Mouse (Mus musculus) forebrain, embryonic 16.5 days (tissue): Measurements from ENCODE around the gene Sf3b1. TPM values are rescaled to one million over a fixed set of nuclear protein-coding genes. Genes with fewer than 3 reads are reported as not detected.
A peak's percentile ranks its signal among the peaks of the same experiment; 100 is the strongest.

Experiments
- ATAC-seq: fragments of 200-750 bp; cut with Nextera tagmentation; 2 replicates; pipeline ENCODE4 v1.8.0; 2017; ENCODE audit warnings: mild to moderate bottlenecking, moderate library complexity
- H3K27ac ChIP-seq: fragments of 300-500 bp; sonication (generic); 2 replicates; pipeline ENCODE4 v1.5.1; 2014; ENCODE audit warnings: low read length, control low read depth
- H3K27me3 ChIP-seq: fragments of 300-500 bp; sonication (generic); replicated peaks from 2 replicates; pipeline ENCODE4 v1.6.1; 2014; ENCODE audit warnings: low read length; ENCODE audit not compliant: control insufficient read depth, insufficient read depth
- H3K36me3 ChIP-seq: fragments of 300-500 bp; sonication (generic); 2 replicates; pipeline ENCODE4 v1.6.1; 2014; ENCODE audit not compliant: control insufficient read depth, insufficient read depth
- H3K4me1 ChIP-seq: fragments of 300-500 bp; sonication (generic); replicated peaks from 2 replicates; pipeline ENCODE4 v1.6.1; 2014; ENCODE audit warnings: low read length; ENCODE audit not compliant: control insufficient read depth, insufficient read depth
- H3K4me2 ChIP-seq: fragments of 300-500 bp; sonication (generic); 2 replicates; pipeline ENCODE4 v1.6.1; 2014; ENCODE audit warnings: mild to moderate bottlenecking, low read length, control low read depth
- H3K4me3 ChIP-seq: fragments of 300-500 bp; sonication (generic); replicated peaks from 2 replicates; pipeline ENCODE4 v1.5.1; 2014; ENCODE audit warnings: mild to moderate bottlenecking, low read length, control low read depth
- H3K9ac ChIP-seq: fragments of 300-500 bp; sonication (generic); replicated peaks from 2 replicates; pipeline ENCODE4 v1.6.1; 2014; ENCODE audit warnings: low read depth, low read length, control low read depth
- H3K9me3 ChIP-seq: fragments of 300-500 bp; sonication (generic); 2 replicates; pipeline ENCODE4 v1.6.1; 2016; ENCODE audit warnings: low read length; ENCODE audit not compliant: control insufficient read depth
- WGBS: fragments of 180-500 bp; shearing (Covaris S2); extraction: QIAGEN DNeasy Blood & Tissue Kit; methylation state at CpG from one replicate; pipeline ENCODE4 v1.1.7; 2014; 5-methylcytosine and 5-hydroxymethylcytosine counted together
- polyA plus RNA-seq: library from polyadenylated mRNA; unstranded; fragments of >200 nt; fragmentation: Nextera tagmentation; extraction: Ambion mirVana; gene quantifications from 2 replicates; pipeline ENCODE4 v1.2.1, GENCODE M21; 2015

Gene Sf3b1
- polyA plus RNA-seq, 1 experiment from 2014 or later, result 379 TPM

GRCm38 (mm10) chr1:55031026-55031779 is 3.9 kb upstream of the Sf3b1 start:
- no peak for ATAC-seq
- H3K4me3 ChIP-seq, result no peak overlapping the region
- H3K9ac ChIP-seq, result no peak overlapping the region
- no peaks in the 10 kb centered on the region for H3K9me3 ChIP-seq
- no peak overlapping the region for H3K27ac ChIP-seq
- H3K4me2 ChIP-seq, result no peak overlapping the region
- no peaks in the 10 kb centered on the region for H3K27me3 ChIP-seq
- peaks cover under 1% of the 10 kb centered on the region; the same call in 1 of the 2 replicates for H3K4me1 ChIP-seq
- no peaks in the 10 kb centered on the region for H3K36me3 ChIP-seq

- WGBS, result 76% methylated on average over 4 of the region's 4 CpGs
- Histone ChIP-seq H3K4me1 (peaks cover 12% of the 10 kb centered on the region), H3K9me3 (no peaks in the 10 kb centered on the region), H3K4me3 (no peak overlapping the region), H3K27ac (no peak overlapping the region), H3K36me3 (no peaks in the 10 kb centered on the region), H3K27me3 (no peaks in the 10 kb centered on the region), H3K4me2 (no peak overlapping the region), H3K9ac (no peak overlapping the region)
- no peak for ATAC-seq
Observed at GRCm38 (mm10) chr1:55029446-55029845, 2.2 kb upstream of the Sf3b1 start.

GRCm38 (mm10) chr1:55028512-55029249 is 1.4 kb upstream of the Sf3b1 start:
- Histone ChIP-seq H3K36me3 (no peaks in the 10 kb centered on the region), H3K4me3 (no peak overlapping the region)
- no peak for ATAC-seq

GRCm38 (mm10) chr1:55027966-55028365 is 685 bp upstream of the Sf3b1 start:
- H3K4me3 ChIP-seq, result no peak overlapping the region
- peaks cover 12% of the 10 kb centered on the region for H3K4me1 ChIP-seq
- H3K4me2 ChIP-seq, result peak overlapping the region; percentile 51
- no peaks in the 10 kb centered on the region for H3K9me3 ChIP-seq
- H3K27ac ChIP-seq, result no peak overlapping the region; the same call in 1 of the 2 replicates
- H3K36me3 ChIP-seq, result no peaks in the 10 kb centered on the region
- no peak overlapping the region for H3K9ac ChIP-seq
- 88% methylated on average over 1 of the region's 1 CpGs for WGBS
- no peak for ATAC-seq
- no peaks in the 10 kb centered on the region for H3K27me3 ChIP-seq

More at GRCm38 (mm10) chr1:55028512-55029249, 1.4 kb upstream of the Sf3b1 start:
- no peak overlapping the region for H3K9ac ChIP-seq
- no peak overlapping the region for H3K27ac ChIP-seq
- no peaks in the 10 kb centered on the region for H3K27me3 ChIP-seq
- H3K4me2 ChIP-seq, result no peak overlapping the region
- H3K9me3 ChIP-seq, result no peaks in the 10 kb centered on the region
- peaks cover 12% of the 10 kb centered on the region for H3K4me1 ChIP-seq
- WGBS, result 88% methylated on average over 11 of the region's 11 CpGs

- peak; percentile 69 for ATAC-seq
- Histone ChIP-seq H3K27ac (peak overlapping the region; percentile 94), H3K4me2 (peak overlapping the region; percentile 75), H3K9ac (peak overlapping the region; percentile 94), H3K27me3 (no peaks in the 10 kb centered on the region), H3K36me3 (no peaks in the 10 kb centered on the region), H3K4me3 (peak overlapping the region; percentile 94), H3K4me1 (peaks cover 12% of the 10 kb centered on the region), H3K9me3 (no peaks in the 10 kb centered on the region)
- WGBS, result under 1% methylated on average over 55 of the region's 55 CpGs
Observed at GRCm38 (mm10) chr1:55026444-55027252, 633 bp downstream of the Sf3b1 start.

- Histone ChIP-seq H3K9ac (peak overlapping the region; percentile 94), H3K27ac (peak overlapping the region; percentile 94), H3K36me3 (no peaks in the 10 kb centered on the region), H3K4me2 (peak overlapping the region; percentile 75), H3K4me1 (peaks cover 12% of the 10 kb centered on the region), H3K9me3 (no peaks in the 10 kb centered on the region), H3K4me3 (peak overlapping the region; percentile 94), H3K27me3 (no peaks in the 10 kb centered on the region)
- ATAC-seq, result no peak
- 14% methylated on average over 10 of the region's 10 CpGs for WGBS
Observed at GRCm38 (mm10) chr1:55025656-55026430, 1.4 kb downstream of the Sf3b1 start.

GRCm38 (mm10) chr1:55021907-55022306 is 5.4 kb downstream of the Sf3b1 start:
- Histone ChIP-seq H3K9ac (no peak overlapping the region), H3K4me2 (no peak overlapping the region), H3K4me3 (no peak overlapping the region), H3K27me3 (no peaks in the 10 kb centered on the region), H3K4me1 (peaks cover 12% of the 10 kb centered on the region), H3K27ac (no peak overlapping the region), H3K9me3 (no peaks in the 10 kb centered on the region), H3K36me3 (0 out of 2 replicates have a peak, but pooled peaks cover 4% of the 10 kb centered on the region)
- ATAC-seq, result no peak

GRCm38 (mm10) chr1:55012513-55012912 is 14.8 kb downstream of the Sf3b1 start:
- H3K4me3 ChIP-seq, result no peak overlapping the region
- WGBS, result 55% methylated on average over 3 of the region's 3 CpGs
- peaks cover 37% of the 10 kb centered on the region for H3K36me3 ChIP-seq
- no peaks in the 10 kb centered on the region for H3K9me3 ChIP-seq
- H3K27me3 ChIP-seq, result no peaks in the 10 kb centered on the region
- H3K4me1 ChIP-seq, result no peaks in the 10 kb centered on the region
- H3K27ac ChIP-seq, result no peak overlapping the region
- no peak overlapping the region for H3K4me2 ChIP-seq
- H3K9ac ChIP-seq, result no peak overlapping the region
- ATAC-seq, result no peak
